Mouse (Mus musculus) heart, adult 8-10 months (tissue): Measurements from ENCODE around the gene Iqcf3. TPM values are rescaled to one million over a fixed set of nuclear protein-coding genes. Genes with fewer than 3 reads are reported as not detected.

ENCODE experiments used
- DNase-seq: peaks from one replicate; pipeline ENCODE4 v3.0.0; 2022; ENCODE audit warnings: low spot score
- total RNA-seq, 4 experiments: library from RNA; stranded (reverse); gene quantifications; 2 replicates each; pipeline ENCODE4 v1.2.4; 2022

Gene Iqcf3
- total RNA-seq, 4 experiments from 2014 or later = not detected

DNA sequence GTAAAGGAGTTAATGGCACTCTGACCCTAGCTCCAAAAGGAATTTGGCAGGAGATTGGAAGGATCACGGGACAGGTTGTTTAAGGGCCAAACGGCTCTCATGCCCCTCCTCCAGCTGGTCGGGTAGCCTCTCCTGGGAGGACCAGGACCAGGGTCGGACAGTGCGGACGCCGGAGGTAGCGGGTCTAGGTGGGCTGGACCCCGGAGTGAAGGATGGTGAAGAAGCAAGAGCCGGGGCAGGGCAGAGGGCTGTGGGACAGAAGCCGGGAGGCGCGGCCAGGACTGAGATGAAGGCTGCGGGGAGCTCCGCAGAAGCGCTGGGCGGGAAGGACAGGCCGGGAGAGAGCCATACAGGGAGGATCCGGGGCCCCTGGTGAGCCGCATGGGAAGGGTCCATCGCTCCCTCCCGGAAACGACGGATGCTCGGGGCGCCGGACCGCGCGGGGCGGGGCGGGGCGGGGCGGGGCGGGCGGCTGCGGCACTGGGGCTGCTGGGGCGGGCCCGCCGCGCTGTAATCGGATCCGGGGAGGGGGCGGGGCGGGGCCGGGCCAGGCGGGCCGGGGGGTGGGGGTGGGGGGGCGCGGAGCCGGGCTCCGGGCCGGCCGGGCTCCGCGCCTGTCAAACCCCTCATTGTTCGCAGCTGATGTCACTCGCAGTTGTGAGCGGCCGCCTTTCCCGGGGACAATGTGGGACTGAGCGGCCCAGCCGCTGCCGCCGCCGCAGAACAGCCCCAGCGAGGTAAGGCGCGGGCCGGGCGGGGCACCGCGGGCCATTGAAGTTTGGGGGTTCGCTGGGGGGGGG is 108.0 kb downstream of the Iqcf3 start, which contains the start of gene Pcbp4:
TSS of gene Pcbp4 (plus strand) at position 21 of the 800 bp plus-strand sequence.
- DNase-seq = no peak

Other genes with a start within 250 kb of the Iqcf3 start
- 10 to 100 TPM; 53.4 to 67.0 (median 62.7) TPM for gene Dusp7, start 193.0 kb downstream of the Iqcf3 start, total RNA-seq
- 100 to 1,000 TPM; 256 to 304 (median 274) TPM for gene Rpl29, start 132.2 kb downstream of the Iqcf3 start, total RNA-seq
- 10 to 100 TPM; 23.1 to 28.9 (median 25.7) TPM for gene Acy1, start 123.3 kb downstream of the Iqcf3 start, total RNA-seq
- 10 to 100 TPM in 2 of 4 experiments, 1 to 10 TPM in 2; 6.0 to 11.8 (median 9.6) TPM for gene Abhd14b, start 114.2 kb downstream of the Iqcf3 start, total RNA-seq
- gene Abhd14a, start 114.0 kb downstream of the Iqcf3 start, total RNA-seq = 10 to 100 TPM; 17.5 to 20.6 (median 19.5) TPM
- gene Pcbp4, start 108.3 kb downstream of the Iqcf3 start, total RNA-seq = 10 to 100 TPM; 72.2 to 76.0 (median 74.5) TPM
- under 1 TPM in 1 of 4 experiments, not detected in 3; 0.19 TPM for gene Gpr62, start 95.7 kb downstream of the Iqcf3 start, total RNA-seq
- gene Rrp9, start 85.7 kb downstream of the Iqcf3 start, total RNA-seq = 10 to 100 TPM; 22.5 to 28.3 (median 24.1) TPM
- 10 to 100 TPM; 32.5 to 56.0 (median 41.7) TPM for gene Parp3, start 84.7 kb downstream of the Iqcf3 start, total RNA-seq
- not detected for gene Iqcf1, start 61.7 kb downstream of the Iqcf3 start, total RNA-seq
- gene Iqcf5, start 47.1 kb downstream of the Iqcf3 start, total RNA-seq = not detected
- not detected for gene Iqcf4, start 9.4 kb upstream of the Iqcf3 start, total RNA-seq
- not detected for gene Iqcf6, start 65.0 kb upstream of the Iqcf3 start, total RNA-seq
- gene Grm2, start 94.5 kb upstream of the Iqcf3 start, total RNA-seq = not detected
- 10 to 100 TPM; 46.0 to 53.2 (median 47.4) TPM for gene Tex264, start 124.3 kb upstream of the Iqcf3 start, total RNA-seq
- 10 to 100 TPM; 10.3 to 11.1 (median 10.7) TPM for gene Rad54l2, start 227.6 kb upstream of the Iqcf3 start, total RNA-seq